Mouse (Mus musculus) liver, embryonic 14.5 days (tissue): ENCODE measurements around the gene Phf14. TPM values are rescaled to one million over a fixed set of nuclear protein-coding genes. Genes with fewer than 3 reads are reported as not detected.
"Not testable (repeated sequence)": the region's sequence is repeated elsewhere in the genome, so short reads cannot be mapped to it uniquely, and the experiment has no call there.

Source experiments
- ATAC-seq: fragments of 200-750 bp; cut with Nextera tagmentation; 2 replicates; pipeline ENCODE4 v1.8.0; 2017; ENCODE audit warnings: moderate number of reproducible peaks, mild to moderate bottlenecking, moderate library complexity; ENCODE audit not compliant: insufficient read depth
- DNase-seq, 3 experiments: peaks; one replicate each; pipeline ENCODE4 v3.0.0-alpha.2; 2012 to 2013; ENCODE audit warnings: low read depth in 3 of 3, low spot score in 3 of 3
- H3K27ac ChIP-seq: fragments of 300-500 bp; sonication (generic); 2 replicates; pipeline ENCODE4 v1.5.1; 2014; ENCODE audit warnings: moderate library complexity, mild to moderate bottlenecking, control low read depth, inconsistent platforms
- H3K27me3 ChIP-seq: fragments of 300-500 bp; sonication (generic); 2 replicates; pipeline ENCODE4 v1.6.1; 2014; ENCODE audit warnings: mild to moderate bottlenecking, low read length, moderate library complexity; ENCODE audit not compliant: control insufficient read depth, insufficient read depth
- H3K36me3 ChIP-seq: fragments of 300-500 bp; sonication (generic); replicated peaks from 2 replicates; pipeline ENCODE4 v1.6.1; 2014; ENCODE audit warnings: low read depth; ENCODE audit not compliant: control insufficient read depth, insufficient read depth
- H3K4me1 ChIP-seq, 2 experiments: fragments of 200-500 bp in 1 of 2; fragments of 300-500 bp in 1 of 2; sonication (generic) in 1 of 2; replicated peaks; 2 replicates each; pipeline ENCODE4 v1.6.1; 2012 to 2014; ENCODE audit warnings: antibody characterized with exemption in 1 of 2, inconsistent platforms in 1 of 2, low read length in 1 of 2; ENCODE audit not compliant: control insufficient read depth in 2 of 2, insufficient read depth in 2 of 2
- H3K4me2 ChIP-seq: fragments of 300-500 bp; sonication (generic); 2 replicates; pipeline ENCODE4 v1.6.1; 2014; ENCODE audit warnings: low read depth, mild to moderate bottlenecking, control low read depth, moderate library complexity
- H3K4me3 ChIP-seq, 2 experiments: fragments of 200-500 bp in 1 of 2; fragments of 300-500 bp in 1 of 2; sonication (generic) in 1 of 2; 2 replicates each; pipeline ENCODE4 v1.5.1; 2012 to 2014; ENCODE audit warnings: low read depth in 2 of 2, low read length in 2 of 2, mild to moderate bottlenecking in 2 of 2, control low read depth in 1 of 2, inconsistent platforms in 1 of 2, moderate library complexity in 1 of 2; ENCODE audit not compliant: insufficient read depth in 1 of 2
- H3K9ac ChIP-seq: fragments of 300-500 bp; sonication (generic); replicated peaks from 2 replicates; pipeline ENCODE4 v1.6.1; 2014; ENCODE audit warnings: mild to moderate bottlenecking, control low read depth, moderate library complexity
- H3K9me3 ChIP-seq: fragments of 300-500 bp; sonication (generic); 2 replicates; pipeline ENCODE4 v1.6.1; 2016; ENCODE audit warnings: low read length, mixed read lengths; ENCODE audit not compliant: control insufficient read depth
- CTCF ChIP-seq: IDR thresholded peaks from 2 replicates; pipeline ENCODE4 v1.5.1; 2016; ENCODE audit warnings: antibody characterized with exemption, low read depth, control low read depth
- EP300 ChIP-seq: IDR thresholded peaks from 2 replicates; pipeline ENCODE4 v1.6.1; 2016; ENCODE audit warnings: antibody characterized with exemption, low read depth
- WGBS: fragments of 180-500 bp; shearing (Covaris S2); extraction: QIAGEN DNeasy Blood & Tissue Kit; methylation state at CpG from one replicate; pipeline ENCODE4 v1.1.7; 2014; ENCODE audit not compliant: insufficient replicate concordance; 5-methylcytosine and 5-hydroxymethylcytosine counted together
- polyA plus RNA-seq, 2 experiments: library from polyadenylated mRNA; depleted of rRNA in 1 of 2; stranded (reverse) in 1 of 2; unstranded in 1 of 2; fragments of >200 nt; fragmentation: Nextera tagmentation in 1 of 2; extraction: Ambion mirVana in 1 of 2; gene quantifications; 2 replicates each; pipeline versions ENCODE4 v1.2.1 to v1.2.3; 2012 to 2014

Phf14 gene
- polyA plus RNA-seq (2012; rRNA removed) (5.0 and 9.3 TPM in 2 replicates), polyA plus RNA-seq (2014; fragmentation: Nextera tagmentation; extraction: Ambion mirVana) (19.5 and 22.3 TPM in 2 replicates)

GRCm38 (mm10) chr6:11907269-11908032 lies at the start of gene Phf14, which contains the start of gene Ndufa4:
TSS of gene Phf14 (plus strand) at chr6:11907809.
TSS of gene Ndufa4 (minus strand) at chr6:11907497.
- H3K4me1 ChIP-seq: peaks cover 6 to 11% of the 10 kb centered on the region in 2 experiments; a peak in 3 of 4 replicates
- H3K27ac ChIP-seq: peak within 1 kb of the TSS; percentile 83
- peak within 1 kb of the TSS; percentile 93 for H3K9ac ChIP-seq
- H3K9me3 ChIP-seq: no peaks in the 10 kb centered on the region
- H3K4me3 ChIP-seq: peak within 1 kb of the TSS; percentile 87 to 97
- WGBS: under 1% methylated on average over 59 of the region's 59 CpGs
- peak within 1 kb of the TSS; percentile 84 for H3K4me2 ChIP-seq
- peak; percentile 81 to 83 (median 82) for DNase-seq
- peak; percentile 98 for ATAC-seq
- no peaks in the 10 kb centered on the region for H3K27me3 ChIP-seq
- no peak; the same call in 1 of the 2 replicates for TF ChIP-seq CTCF
- peak; percentile 82 for TF ChIP-seq EP300
- H3K36me3 ChIP-seq: no peaks in the 10 kb centered on the region; the same call in none of the 2 replicates

GRCm38 (mm10) chr6:11875364-11875763 lies 32.2 kb upstream of the Phf14 start:
- not testable (repeated sequence) for ATAC-seq

GRCm38 (mm10) chr6:11900809-11901310 lies 6.7 kb upstream of the Phf14 start:
- no peaks in the 10 kb centered on the region for H3K9me3 ChIP-seq
- peaks cover 7% of the 10 kb centered on the region for H3K36me3 ChIP-seq
- DNase-seq (no peak), ATAC-seq (no peak)
- H3K4me2 ChIP-seq: no peak overlapping the region
- no peak overlapping the region for H3K27ac ChIP-seq
- H3K4me3 ChIP-seq: no peak overlapping the region
- TF ChIP-seq CTCF (no peak), EP300 (no peak)
- H3K9ac ChIP-seq: no peak overlapping the region
- WGBS: 67% methylated on average over 4 of the region's 4 CpGs
- peaks cover 0 to 5% of the 10 kb centered on the region in 2 experiments; a peak in 2 of 4 replicates for H3K4me1 ChIP-seq
- H3K27me3 ChIP-seq: no peaks in the 10 kb centered on the region

More at GRCm38 (mm10) chr6:11875364-11875763, 32.2 kb upstream of the Phf14 start:
- H3K27ac ChIP-seq, H3K4me1 ChIP-seq, H3K4me2 ChIP-seq, H3K36me3 ChIP-seq, H3K4me3 ChIP-seq, DNase-seq, H3K9ac ChIP-seq, H3K9me3 ChIP-seq, H3K27me3 ChIP-seq: not testable (repeated sequence)
- no CpG with 5 or more reads among the region's 2 CpGs for WGBS

- Histone ChIP-seq H3K9me3 (no peaks in the 10 kb centered on the region), H3K4me1 (peaks cover 6 to 11% of the 10 kb centered on the region in 2 experiments; a peak in 3 of 4 replicates), H3K9ac (peak overlapping the region; percentile 93), H3K36me3 (no peaks in the 10 kb centered on the region; the same call in none of the 2 replicates), H3K27ac (peak overlapping the region; percentile 83), H3K27me3 (no peaks in the 10 kb centered on the region), H3K4me2 (peak overlapping the region; percentile 84), H3K4me3 (peak overlapping the region; percentile 87 to 97)
- DNase-seq: peak in 1 of 3 experiments; percentile 40
- peak; percentile 27; the same call in 1 of the 2 replicates for ATAC-seq
- TF ChIP-seq EP300 (no peak), CTCF (no peak)
- WGBS: under 1% methylated on average over 5 of the region's 5 CpGs
Observed at GRCm38 (mm10) chr6:11906890-11907268, 730 bp upstream of the Phf14 start.

GRCm38 (mm10) chr6:11908170-11908569 lies 561 bp downstream of the Phf14 start:
- Histone ChIP-seq H3K4me3 (peak overlapping the region; percentile 72 to 87), H3K4me2 (peak overlapping the region; percentile 84), H3K36me3 (no peaks in the 10 kb centered on the region; the same call in none of the 2 replicates), H3K9me3 (no peaks in the 10 kb centered on the region), H3K27ac (no peak overlapping the region), H3K27me3 (no peaks in the 10 kb centered on the region), H3K4me1 (peaks cover 6 to 11% of the 10 kb centered on the region in 2 experiments; a peak in 3 of 4 replicates), H3K9ac (peak overlapping the region; percentile 66)
- TF ChIP-seq EP300: no peak
- no peak for TF ChIP-seq CTCF
- 21% methylated on average over 7 of the region's 7 CpGs for whole genome bisulfite sequencing
- DNase-seq: no peak
- no peak for ATAC-seq
